Mouse (Mus musculus) neural tube, embryonic 11.5 days (tissue): ENCODE measurements at regions not wholly inside any gene's neighbourhood (a gene's known extent, or its start where the extent isn't known, plus 50 kb on each side); places are given as distances from the start of the nearest gene placed in this dataset.

Experiments used
- ATAC-seq: fragments of 200-750 bp; cut with Nextera tagmentation; 2 replicates; pipeline ENCODE4 v1.8.0; 2017; ENCODE audit warnings: moderate number of reproducible peaks, mild to moderate bottlenecking, moderate TSS enrichment, moderate library complexity; ENCODE audit not compliant: insufficient read depth, low FRiP score, low TSS enrichment
- DNase-seq: peaks from one replicate; pipeline ENCODE4 v3.0.0-alpha.2; 2015; ENCODE audit warnings: low spot score
- H3K27ac ChIP-seq: fragments of 300-500 bp; sonication (generic); 2 replicates; pipeline ENCODE4 v1.5.1; 2014; ENCODE audit warnings: low read depth, mild to moderate bottlenecking, low read length
- H3K27me3 ChIP-seq: fragments of 300-500 bp; sonication (generic); 2 replicates; pipeline ENCODE4 v1.6.1; 2014; ENCODE audit warnings: mild to moderate bottlenecking, low read length, mixed read lengths; ENCODE audit not compliant: control insufficient read depth, insufficient read depth
- H3K36me3 ChIP-seq: fragments of 300-500 bp; sonication (generic); 2 replicates; pipeline ENCODE4 v1.6.1; 2014; ENCODE audit warnings: mild to moderate bottlenecking, low read length, moderate library complexity, mixed read lengths; ENCODE audit not compliant: control insufficient read depth, insufficient read depth
- H3K4me1 ChIP-seq: fragments of 300-500 bp; sonication (generic); 2 replicates; pipeline ENCODE4 v1.6.1; 2014; ENCODE audit warnings: low read length, mixed read lengths; ENCODE audit not compliant: control insufficient read depth, insufficient read depth
- H3K4me2 ChIP-seq: fragments of 300-500 bp; sonication (generic); 2 replicates; pipeline ENCODE4 v1.6.1; 2014; ENCODE audit warnings: low read depth, mild to moderate bottlenecking, moderate library complexity
- H3K4me3 ChIP-seq: fragments of 300-500 bp; sonication (generic); 2 replicates; pipeline ENCODE4 v1.5.1; 2014; ENCODE audit warnings: low read depth, low read length
- H3K9ac ChIP-seq: fragments of 300-500 bp; sonication (generic); 2 replicates; pipeline ENCODE4 v1.6.1; 2014; ENCODE audit warnings: mild to moderate bottlenecking, low read length
- H3K9me3 ChIP-seq: fragments of 300-500 bp; sonication (generic); 2 replicates; pipeline ENCODE4 v1.6.1; 2016; ENCODE audit warnings: low read length; ENCODE audit not compliant: control insufficient read depth
- WGBS: fragments of 180-500 bp; shearing (Covaris S2); extraction: QIAGEN DNeasy Blood & Tissue Kit; methylation state at CpG from one replicate; pipeline ENCODE4 v1.1.7; 2014; 5-methylcytosine and 5-hydroxymethylcytosine counted together

- H3K4me1 ChIP-seq = no peaks in the 10 kb centered on the region
- H3K9me3 ChIP-seq = no peaks in the 10 kb centered on the region
- H3K9ac ChIP-seq = no peak overlapping the region
- no peak overlapping the region for H3K4me2 ChIP-seq
- ATAC-seq (no peak), DNase-seq (no peak)
- 69% methylated on average over 6 of the region's 6 CpGs for WGBS
- no peaks in the 10 kb centered on the region for H3K36me3 ChIP-seq
- H3K4me3 ChIP-seq = no peak overlapping the region
- H3K27me3 ChIP-seq = no peaks in the 10 kb centered on the region
- H3K27ac ChIP-seq = no peak overlapping the region
Observed at GRCm38 (mm10) chr3:45645856-45646450, 267.8 kb downstream of the Pcdh10 start.

DNA sequence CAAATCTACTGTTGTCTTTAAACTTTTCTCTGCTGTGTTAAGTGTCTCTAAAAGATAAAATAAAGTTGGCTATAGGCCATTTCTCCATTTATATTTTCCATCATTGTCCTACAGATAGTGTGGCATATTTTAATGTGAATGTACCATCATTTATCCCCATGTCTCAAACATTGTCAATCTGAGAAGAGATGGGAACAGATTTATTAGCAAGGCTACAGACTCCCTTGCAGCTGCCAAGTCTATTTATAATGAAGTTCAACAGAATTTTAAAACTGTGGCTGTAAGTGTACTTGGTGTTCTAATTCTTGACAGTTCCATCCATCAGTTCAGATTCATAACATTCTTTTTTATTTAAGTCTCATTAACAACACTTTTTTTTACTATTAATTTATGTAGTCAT, 271.2 kb downstream of the Pcdh10 start:
- H3K27me3 ChIP-seq = no peaks in the 10 kb centered on the region
- DNase-seq = no peak
- H3K27ac ChIP-seq = no peak overlapping the region
- H3K9me3 ChIP-seq = no peaks in the 10 kb centered on the region
- no peak overlapping the region for H3K9ac ChIP-seq
- H3K4me1 ChIP-seq = no peaks in the 10 kb centered on the region
- no peaks in the 10 kb centered on the region for H3K36me3 ChIP-seq
- no peak overlapping the region for H3K4me3 ChIP-seq
- H3K4me2 ChIP-seq = no peak overlapping the region
- no peak for ATAC-seq

- Histone ChIP-seq H3K4me2 (no peak overlapping the region), H3K9me3 (no peaks in the 10 kb centered on the region), H3K36me3 (no peaks in the 10 kb centered on the region), H3K27ac (no peak overlapping the region), H3K4me3 (no peak overlapping the region), H3K4me1 (no peaks in the 10 kb centered on the region), H3K9ac (no peak overlapping the region), H3K27me3 (no peaks in the 10 kb centered on the region)
- ATAC-seq (no peak), DNase-seq (no peak)
- WGBS = 90% methylated on average over 5 of the region's 5 CpGs
Observed at GRCm38 (mm10) chr3:45657023-45657422, 278.8 kb downstream of the Pcdh10 start.

- H3K27ac ChIP-seq = no peak overlapping the region
- no peak overlapping the region for H3K9ac ChIP-seq
- DNase-seq (no peak), ATAC-seq (no peak)
- H3K36me3 ChIP-seq = no peaks in the 10 kb centered on the region
- no peaks in the 10 kb centered on the region for H3K9me3 ChIP-seq
- H3K27me3 ChIP-seq = no peaks in the 10 kb centered on the region
- WGBS = 88% methylated on average over 2 of the region's 2 CpGs
- no peaks in the 10 kb centered on the region for H3K4me1 ChIP-seq
- no peak overlapping the region for H3K4me2 ChIP-seq
- no peak overlapping the region for H3K4me3 ChIP-seq
Observed at GRCm38 (mm10) chr3:45658093-45658776, 280.0 kb downstream of the Pcdh10 start.

- Histone ChIP-seq H3K4me1 (no peaks in the 10 kb centered on the region), H3K4me2 (no peak overlapping the region), H3K27me3 (no peaks in the 10 kb centered on the region), H3K9me3 (no peaks in the 10 kb centered on the region), H3K9ac (no peak overlapping the region), H3K36me3 (no peaks in the 10 kb centered on the region), H3K4me3 (no peak overlapping the region), H3K27ac (no peak overlapping the region)
- ATAC-seq = no peak
- WGBS = 82% methylated on average over 1 of the region's 1 CpGs
- DNase-seq = no peak
Observed at GRCm38 (mm10) chr3:45659052-45659451, 280.9 kb downstream of the Pcdh10 start.

- Histone ChIP-seq H3K36me3 (no peaks in the 10 kb centered on the region), H3K4me3 (no peak overlapping the region), H3K9ac (no peak overlapping the region), H3K4me1 (no peaks in the 10 kb centered on the region), H3K4me2 (no peak overlapping the region), H3K9me3 (no peaks in the 10 kb centered on the region), H3K27ac (no peak overlapping the region), H3K27me3 (no peaks in the 10 kb centered on the region)
- peak; percentile 55; the same call in 1 of the 2 replicates for ATAC-seq
- no peak for DNase-seq
Observed at GRCm38 (mm10) chr3:45670434-45670833, 292.2 kb downstream of the Pcdh10 start.

DNA sequence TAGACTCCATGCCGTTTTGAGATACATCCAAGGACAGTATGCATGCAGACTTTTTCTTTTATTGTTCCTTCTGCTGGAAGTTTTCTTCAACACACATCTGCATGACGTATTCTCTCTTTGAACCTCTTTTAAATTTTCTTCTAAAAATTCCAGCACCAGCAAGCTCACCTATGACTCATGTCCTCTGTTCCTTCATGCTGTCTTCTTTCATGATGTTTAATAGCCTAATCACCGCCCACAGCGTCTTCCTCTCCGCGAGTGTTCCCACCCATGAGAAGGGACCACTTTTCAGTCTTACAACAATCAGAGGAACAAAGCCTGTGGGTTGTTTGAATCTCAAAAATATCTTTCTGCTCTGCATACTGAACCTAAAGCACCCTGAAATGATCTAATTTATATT, 299.5 kb downstream of the Pcdh10 start:
- no peaks in the 10 kb centered on the region for H3K9me3 ChIP-seq
- no peaks in the 10 kb centered on the region for H3K36me3 ChIP-seq
- H3K27me3 ChIP-seq = no peaks in the 10 kb centered on the region
- no peak overlapping the region for H3K4me3 ChIP-seq
- WGBS = 92% methylated on average over 6 of the region's 6 CpGs
- no peak overlapping the region for H3K27ac ChIP-seq
- H3K4me1 ChIP-seq = no peaks in the 10 kb centered on the region
- ATAC-seq (no peak), DNase-seq (no peak)
- no peak overlapping the region for H3K9ac ChIP-seq
- no peak overlapping the region for H3K4me2 ChIP-seq

DNA sequence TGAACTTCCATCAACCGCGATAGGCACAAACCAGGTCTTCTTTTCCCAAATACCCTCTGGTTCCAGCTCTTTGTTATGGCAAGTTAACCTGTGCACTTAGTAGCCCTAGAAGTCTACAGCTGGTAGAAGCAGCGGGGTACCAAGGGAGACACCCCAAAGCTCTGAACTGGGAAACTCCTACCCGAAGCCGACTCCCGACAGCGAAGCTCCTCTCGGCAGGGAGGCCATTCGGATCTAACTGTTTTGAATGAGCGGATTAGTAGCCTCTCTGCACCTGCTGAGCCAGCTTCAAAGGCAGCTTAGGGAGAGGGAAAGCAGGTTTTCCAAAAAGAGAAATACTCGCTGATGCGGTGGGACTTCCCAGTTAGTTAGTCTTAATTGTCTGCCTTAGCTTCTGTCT, 303.2 kb downstream of the Pcdh10 start:
- no peak for ATAC-seq
- Histone ChIP-seq H3K36me3 (no peaks in the 10 kb centered on the region), H3K4me1 (no peaks in the 10 kb centered on the region), H3K4me2 (0 out of 2 replicates have a peak overlapping the region, but pooled peaks have one; percentile 20), H3K9ac (no peak overlapping the region), H3K27me3 (no peaks in the 10 kb centered on the region), H3K4me3 (no peak overlapping the region), H3K27ac (no peak overlapping the region), H3K9me3 (no peaks in the 10 kb centered on the region)
- peak; percentile 14 for DNase-seq
- whole genome bisulfite sequencing = 3% methylated on average over 12 of the region's 12 CpGs

- no peak overlapping the region for H3K27ac ChIP-seq
- H3K4me2 ChIP-seq = no peak overlapping the region
- no peaks in the 10 kb centered on the region for H3K4me1 ChIP-seq
- no peaks in the 10 kb centered on the region for H3K36me3 ChIP-seq
- no peaks in the 10 kb centered on the region for H3K9me3 ChIP-seq
- H3K4me3 ChIP-seq = no peak overlapping the region
- no peak for DNase-seq
- no peaks in the 10 kb centered on the region for H3K27me3 ChIP-seq
- ATAC-seq = no peak
- no peak overlapping the region for H3K9ac ChIP-seq
- WGBS = 56% methylated on average over 1 of the region's 1 CpGs
Observed at GRCm38 (mm10) chr3:45707891-45708290, 329.7 kb downstream of the Pcdh10 start.
